Mouse (Mus musculus) gastrocnemius, adult 2 months (tissue): ENCODE results near the gene Celsr1. TPM values are rescaled to one million over a fixed set of nuclear protein-coding genes. Genes with fewer than 3 reads are reported as not detected.

ENCODE experiments used
- DNase-seq: peaks from one replicate; pipeline ENCODE4 v3.0.0; 2022
- H3K27ac ChIP-seq: fragments of 200-600 bp; 2 replicates; pipeline ENCODE4 v1.8.1; 2022; ENCODE audit warnings: mild to moderate bottlenecking
- H3K4me3 ChIP-seq: fragments of 200-600 bp; 2 replicates; pipeline ENCODE4 v1.8.1; 2022; ENCODE audit warnings: mild to moderate bottlenecking, moderate library complexity
- CTCF ChIP-seq: fragments of 200-600 bp; IDR thresholded peaks from 2 replicates; pipeline ENCODE4 v1.8.1; 2022; ENCODE audit warnings: antibody characterized with exemption, mild to moderate bottlenecking, moderate library complexity
- intact Hi-C: fragments of 180-260 bp; cut with DNase I; formaldehyde crosslinking; loops from one replicate; pipeline ENCODE4 v1.15.1; 2025
- total RNA-seq, 2 experiments: library from RNA; stranded (reverse); gene quantifications; 2 replicates each; pipeline ENCODE4 v1.2.3; 2021

Gene Celsr1
- total RNA-seq, 2 experiments from 2014 or later, result 0.13 to 0.28 TPM

DNA sequence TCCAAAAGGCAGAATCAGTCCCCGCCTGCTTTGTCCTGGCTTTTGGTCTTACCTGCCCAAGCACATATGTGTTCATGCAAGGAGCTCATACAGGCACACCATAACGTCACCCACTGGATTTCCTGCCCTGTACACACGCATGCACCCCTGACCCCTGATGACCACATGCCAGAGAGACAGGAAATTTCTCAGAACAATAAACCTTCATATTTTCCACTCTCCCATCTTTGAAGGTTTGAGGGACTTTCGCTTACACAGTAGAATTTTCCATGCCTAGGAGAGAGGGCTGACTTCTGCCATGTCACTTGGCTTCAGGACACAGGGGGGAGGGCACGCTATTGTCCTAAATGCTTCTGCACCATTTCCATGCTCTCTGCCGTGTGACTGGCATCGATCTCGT, 13.6 kb downstream of the Celsr1 start:
- Histone ChIP-seq H3K4me3 (no peak overlapping the region), H3K27ac (no peak overlapping the region)
- intact Hi-C loops, result no loop called here
- TF ChIP-seq CTCF, result no peak
- no peak for DNase-seq

DNA sequence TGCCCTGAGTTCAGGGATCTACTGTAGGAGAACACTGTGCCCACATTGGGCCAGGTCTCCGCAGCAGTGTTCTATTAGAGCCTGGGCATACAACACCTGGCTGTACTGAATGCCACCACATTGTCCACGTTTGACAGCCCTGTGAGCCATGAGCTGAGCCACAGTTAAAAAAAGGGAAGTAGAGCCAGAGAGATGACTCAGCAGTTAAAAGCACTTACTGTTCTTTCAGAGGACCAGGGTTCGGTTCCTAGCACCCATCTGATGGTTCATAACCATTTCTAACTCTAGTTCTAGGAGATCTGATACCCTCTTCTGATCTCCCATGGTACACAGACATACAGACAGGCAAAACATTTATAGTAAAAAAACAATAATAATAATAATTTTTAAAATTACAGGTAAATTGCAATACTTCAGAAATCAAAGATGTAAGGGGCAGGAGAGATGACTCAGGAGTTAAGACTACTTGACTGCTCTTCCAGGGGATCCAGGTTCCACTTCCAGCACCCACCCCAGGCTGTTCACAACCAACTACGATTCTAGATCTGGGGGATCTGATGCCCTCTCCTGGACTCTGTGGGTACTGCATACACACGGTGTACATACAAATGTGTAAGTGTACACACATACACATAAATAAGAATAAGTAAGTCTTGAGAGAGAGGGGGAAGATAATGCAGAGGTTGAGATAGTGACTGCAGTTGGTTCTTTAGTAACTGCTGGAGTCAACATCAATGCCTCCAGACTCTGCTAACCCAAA, 14.6 kb downstream of the Celsr1 start:
- DNase-seq, result no peak
- TF ChIP-seq CTCF, result peak; percentile 27; the same call in 1 of the 2 replicates
- H3K27ac ChIP-seq, result no peak overlapping the region

DNA sequence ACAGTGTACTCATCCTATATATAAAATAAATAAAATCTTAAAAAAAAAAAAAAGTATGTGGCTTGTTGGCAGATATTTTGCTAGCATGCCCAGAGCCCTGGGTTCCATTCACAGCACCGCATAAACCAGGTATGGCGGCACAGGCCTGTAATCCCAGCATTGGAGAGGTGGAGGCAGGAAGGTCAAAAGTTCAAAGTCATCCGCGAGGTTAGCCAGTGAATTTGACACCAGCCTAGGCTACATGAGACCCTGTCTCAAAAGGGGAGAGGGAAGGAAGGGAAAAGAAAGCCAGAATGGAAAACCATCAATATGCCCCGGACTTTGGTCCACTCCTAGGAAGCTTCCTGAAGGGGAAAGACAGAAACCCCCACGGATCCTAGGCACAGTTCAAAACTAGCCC, 16.2 kb downstream of the Celsr1 start:
- intact Hi-C loops, result loop anchor here (2.0 kb wide), 1 partner anchor 35 kb away; no protein-coding TSS in a partner anchor
- no peak overlapping the region for H3K4me3 ChIP-seq
- H3K27ac ChIP-seq, result no peak overlapping the region
- DNase-seq, result no peak
- TF ChIP-seq CTCF, result no peak

More for the DNA sequence above, 14.6 kb downstream of the Celsr1 start:
- H3K4me3 ChIP-seq, result no peak overlapping the region
- intact Hi-C loops, result no loop called here

DNA sequence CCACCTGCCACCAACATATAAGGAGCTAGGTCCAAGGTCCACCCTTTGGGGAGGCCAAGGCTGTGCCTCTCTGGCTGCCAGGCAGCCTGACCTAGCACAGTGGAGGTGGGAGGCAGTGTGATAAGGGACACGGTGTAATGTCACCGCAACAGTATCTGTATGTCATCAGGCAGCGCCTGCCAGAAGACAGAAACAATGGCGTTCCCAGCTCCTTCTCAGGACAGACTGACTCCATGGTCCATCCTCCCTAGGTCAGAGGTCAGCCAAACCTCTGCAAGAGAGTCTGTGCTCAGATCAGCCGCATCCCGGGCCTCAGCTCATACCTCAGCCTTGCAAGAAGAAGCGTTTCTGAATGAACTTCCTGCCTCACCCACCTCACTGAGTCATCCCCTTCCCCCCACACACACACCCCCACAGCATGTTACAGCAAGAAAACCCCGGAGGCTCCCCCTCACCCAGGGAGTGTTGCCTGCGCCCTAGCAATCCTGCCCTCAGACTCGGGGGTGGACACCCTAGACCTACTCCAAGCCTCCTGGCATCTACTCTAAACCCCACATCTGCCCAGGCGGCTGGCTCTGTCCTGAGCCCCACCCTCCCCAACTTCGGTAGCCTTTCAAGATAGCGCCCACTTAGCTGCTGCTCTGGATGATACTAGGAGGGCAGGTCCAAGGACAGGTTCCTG, 17.6 kb downstream of the Celsr1 start:
- Histone ChIP-seq H3K4me3 (no peak overlapping the region), H3K27ac (no peak overlapping the region)
- no peak for TF ChIP-seq CTCF
- intact Hi-C loops, result loop anchor here (2.0 kb wide), 1 partner anchor 33 kb away; no protein-coding TSS in a partner anchor
- no peak for DNase-seq

DNA sequence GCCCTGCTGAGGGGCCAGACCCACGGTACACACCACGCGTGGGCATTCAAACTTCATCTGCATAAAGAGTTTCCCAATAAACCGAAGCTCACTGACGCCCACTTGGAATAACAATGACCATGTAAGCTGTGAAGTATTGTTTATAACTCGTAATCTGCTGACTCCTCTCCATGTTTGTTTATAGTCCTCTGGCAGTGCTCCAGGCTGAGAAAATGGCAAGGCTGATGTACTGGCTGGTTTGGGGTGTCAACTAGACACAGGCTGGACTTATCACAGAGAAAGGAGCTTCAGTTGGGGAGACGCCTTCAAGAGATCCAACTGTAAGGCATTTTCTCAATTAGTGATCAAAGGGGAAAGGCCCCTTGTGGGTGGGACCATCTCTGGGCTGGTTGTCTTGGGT, 18.6 kb downstream of the Celsr1 start:
- no peak overlapping the region for H3K27ac ChIP-seq
- TF ChIP-seq CTCF, result no peak
- no peak for DNase-seq
- no peak overlapping the region for H3K4me3 ChIP-seq
- intact Hi-C loops, result no loop called here

DNA sequence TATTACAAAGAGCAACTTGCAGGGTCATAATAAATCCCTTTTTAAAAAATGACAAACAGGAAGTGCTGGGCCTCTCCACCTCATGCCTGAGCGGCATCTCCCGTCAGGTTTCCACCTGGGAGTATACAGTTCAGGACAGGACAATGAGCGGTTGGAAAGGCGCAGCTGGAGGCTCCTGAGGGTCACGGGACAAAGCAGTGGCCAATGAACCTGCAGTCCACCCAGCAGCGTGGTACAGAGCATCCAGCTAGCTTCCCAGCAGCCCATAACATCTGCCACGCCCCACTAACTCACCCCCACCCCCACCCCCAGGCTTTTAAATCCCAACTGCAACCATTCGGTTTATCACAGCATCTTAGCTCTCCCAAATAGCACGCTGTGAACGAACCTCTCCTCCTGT, 19.9 kb downstream of the Celsr1 start:
- Histone ChIP-seq H3K4me3 (no peak overlapping the region), H3K27ac (no peak overlapping the region)
- DNase-seq, result no peak
- TF ChIP-seq CTCF, result no peak
- intact Hi-C loops, result no loop called here

DNA sequence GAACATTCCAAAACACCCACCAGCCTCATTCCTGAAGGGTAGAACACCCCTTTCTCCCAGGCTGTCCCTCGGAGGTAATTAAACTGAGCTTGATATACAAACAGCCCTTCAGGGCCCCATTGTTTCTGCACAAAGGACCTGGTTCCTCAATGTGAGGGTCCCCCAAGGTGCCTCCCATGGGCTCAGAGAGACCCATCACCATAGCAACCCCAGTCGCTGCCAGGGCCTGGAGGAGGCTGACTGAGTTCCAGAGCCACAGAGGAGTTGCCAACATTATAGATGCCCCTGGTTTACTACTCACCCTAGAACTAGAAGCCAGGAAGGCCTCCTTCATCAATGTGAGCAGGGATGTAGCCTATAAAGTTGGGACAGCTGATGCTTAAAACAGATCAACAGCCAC, 20.4 kb downstream of the Celsr1 start:
- no peak overlapping the region for H3K4me3 ChIP-seq
- intact Hi-C loops, result no loop called here
- H3K27ac ChIP-seq, result no peak overlapping the region
- no peak for TF ChIP-seq CTCF
- DNase-seq, result no peak

DNA sequence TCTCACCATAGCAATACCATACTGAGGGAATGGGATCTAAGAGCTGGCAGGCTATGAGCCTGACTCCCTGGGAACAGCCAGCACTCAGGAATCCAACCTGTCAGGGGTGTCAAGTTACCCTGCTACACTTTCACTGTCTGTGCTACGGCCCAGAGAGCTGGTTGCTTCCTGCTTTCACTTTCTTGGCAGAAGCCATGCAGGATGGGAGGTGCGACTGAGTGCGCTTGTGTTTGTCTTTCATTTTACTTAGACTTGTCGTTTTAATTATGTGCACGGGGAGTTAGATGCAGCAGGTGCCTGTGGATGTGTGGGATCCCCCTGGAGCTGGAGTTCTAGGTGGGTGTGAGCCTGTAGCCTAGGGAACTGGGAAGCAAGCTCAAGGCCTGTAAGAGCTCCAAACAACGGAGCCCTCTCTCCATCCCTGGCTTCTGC, 25.9 kb downstream of the Celsr1 start:
- DNase-seq, result peak; percentile 36
- Histone ChIP-seq H3K4me3 (peak overlapping the region; percentile 24; the same call in 1 of the 2 replicates), H3K27ac (peak overlapping the region; percentile 16; the same call in 1 of the 2 replicates)
- no peak for TF ChIP-seq CTCF
- intact Hi-C loops, result no loop called here

DNA sequence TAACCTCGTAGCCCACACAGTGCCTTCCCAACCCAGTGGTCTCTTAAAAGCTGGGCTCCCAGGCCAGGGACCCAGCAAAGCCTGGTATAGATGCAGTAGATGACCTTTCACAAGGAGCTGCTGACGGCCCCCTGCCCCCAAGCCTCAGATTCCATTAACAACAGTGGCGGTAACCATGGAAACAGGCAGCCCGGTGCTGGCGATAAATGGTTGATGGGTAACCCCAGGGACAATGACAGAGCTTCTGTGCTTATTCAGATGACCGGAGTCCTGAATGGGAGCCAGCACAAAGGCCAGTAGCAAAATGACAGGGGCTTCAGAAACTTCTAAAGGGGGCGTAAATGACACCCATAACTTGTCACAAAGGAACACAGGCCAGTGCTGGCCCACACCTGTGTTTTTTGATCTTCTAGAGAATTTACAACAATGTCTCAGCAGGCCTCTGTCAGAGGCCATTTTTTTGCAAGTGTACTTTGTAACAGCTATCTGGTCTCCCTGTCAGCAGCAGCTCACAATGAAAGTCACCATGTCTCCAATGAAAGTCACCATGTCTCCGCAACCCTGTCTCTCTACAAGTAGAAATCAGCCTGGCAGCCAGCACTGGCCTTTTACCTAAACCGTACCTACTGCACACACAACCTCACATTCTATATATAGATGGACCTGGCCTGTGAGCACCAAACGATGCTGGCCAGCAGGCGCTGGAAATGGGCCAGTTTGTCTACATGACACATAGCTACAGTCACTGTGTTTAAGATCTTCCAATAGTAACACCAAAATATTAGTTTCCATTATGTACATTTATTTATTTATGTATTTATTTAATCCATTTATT, 27.7 kb downstream of the Celsr1 start:
- peak; percentile 81 for DNase-seq
- TF ChIP-seq CTCF, result peak; percentile 9; the same call in 1 of the 2 replicates
- Histone ChIP-seq H3K27ac (peak overlapping the region; percentile 53), H3K4me3 (no peak overlapping the region)
- intact Hi-C loops, result no loop called here

DNA sequence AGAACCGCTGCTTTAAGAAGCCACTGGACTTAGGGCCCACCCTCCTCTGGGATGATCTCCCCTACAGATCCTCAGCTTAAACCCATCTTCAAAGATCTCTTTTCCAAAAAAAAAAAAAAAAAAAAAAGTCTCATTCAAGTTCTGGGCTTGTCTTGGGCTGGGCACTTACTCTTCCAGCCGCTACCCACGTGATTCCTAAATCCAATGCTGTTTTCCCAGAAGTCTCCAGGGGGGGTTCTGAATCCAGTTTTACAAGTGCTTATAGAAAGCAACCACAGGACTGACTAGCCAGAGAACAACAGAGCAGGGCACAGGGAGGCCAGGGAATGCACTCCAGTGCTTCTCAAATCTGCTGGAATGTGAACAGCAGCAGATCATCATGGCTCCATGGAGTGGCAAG, 29.5 kb downstream of the Celsr1 start:
- H3K27ac ChIP-seq, result no peak overlapping the region
- H3K4me3 ChIP-seq, result no peak overlapping the region
- no peak for DNase-seq
- intact Hi-C loops, result no loop called here
- TF ChIP-seq CTCF, result no peak

DNA sequence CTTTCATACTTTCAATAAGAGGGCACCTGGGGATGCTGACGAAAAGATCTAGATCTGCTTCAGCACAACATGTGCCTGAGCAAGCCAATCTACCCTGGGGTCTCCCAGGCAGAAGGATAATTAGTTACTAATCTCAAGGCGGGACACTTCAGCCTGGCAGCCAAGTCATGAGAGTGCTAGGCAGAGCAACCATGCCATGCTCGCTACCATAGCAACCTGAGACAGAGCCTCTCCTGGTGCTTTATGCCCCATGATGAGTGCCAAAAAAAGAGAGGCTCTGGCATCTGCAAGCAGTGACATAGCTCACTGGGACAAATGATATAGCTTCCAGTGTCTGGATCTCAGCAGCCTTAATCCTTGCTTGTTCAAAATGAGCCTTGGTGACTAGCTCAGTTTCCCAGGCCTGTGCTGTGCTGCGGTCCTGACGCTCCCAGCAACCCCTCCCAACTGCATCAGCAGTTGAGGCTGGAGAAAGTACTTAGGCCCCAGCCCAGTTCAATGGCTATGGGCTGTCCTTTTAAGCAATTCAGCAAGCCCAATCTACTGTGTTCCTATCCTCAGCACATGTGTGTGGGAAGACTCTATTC, 32.8 kb downstream of the Celsr1 start:
- intact Hi-C loops, result no loop called here
- DNase-seq, result no peak
- no peak overlapping the region for H3K4me3 ChIP-seq
- no peak for TF ChIP-seq CTCF
- H3K27ac ChIP-seq, result no peak overlapping the region

DNA sequence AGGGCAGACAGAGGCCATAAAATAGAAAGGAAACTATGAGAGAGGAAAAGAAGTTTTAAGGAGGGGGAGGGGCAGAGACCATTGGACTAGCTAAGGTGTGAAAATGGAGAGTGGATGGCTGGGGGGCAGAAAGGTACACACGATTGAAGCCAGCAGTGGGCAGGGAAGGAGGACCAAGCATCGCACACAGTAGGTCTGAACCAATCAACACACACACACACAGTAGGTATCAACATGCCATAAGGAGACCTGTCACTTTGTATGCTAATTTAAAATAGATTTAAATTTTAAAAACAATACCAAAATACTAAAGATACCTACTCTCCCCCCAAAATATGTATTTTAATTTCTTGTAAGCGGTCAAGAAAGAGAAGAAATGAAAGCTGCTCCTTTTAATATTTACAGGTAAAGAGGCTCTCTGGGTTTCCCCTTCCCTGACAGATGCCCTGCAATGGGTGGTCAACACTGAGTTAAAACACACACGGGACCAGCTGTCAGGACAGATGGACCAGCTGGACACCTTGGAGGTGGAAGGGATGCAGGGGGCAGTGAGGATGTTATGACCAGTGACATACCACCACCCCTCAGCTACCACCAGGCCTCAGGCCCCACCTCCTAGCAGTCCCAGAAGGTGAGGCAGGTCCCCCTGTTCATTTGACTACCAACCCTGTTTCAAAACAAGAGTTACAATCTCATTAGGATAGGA, 34.9 kb downstream of the Celsr1 start:
- Histone ChIP-seq H3K27ac (no peak overlapping the region), H3K4me3 (no peak overlapping the region)
- DNase-seq, result no peak
- intact Hi-C loops, result no loop called here
- TF ChIP-seq CTCF, result no peak
